Mouse (Mus musculus) T-helper 17 cell (primary cell): ENCODE data around the gene D930048N14Rik.

Experiments
- in situ Hi-C, 2 experiments: fragments of 300-600 bp; cut with MboI, MseI; formaldehyde crosslinking; loops; 1 replicate in 1 of 2; 2 replicates in 1 of 2; pipeline ENCODE4 v1.15.1; 2025; ENCODE audit warnings: high pct_unique_total_duplicates in 2 of 2

The D930048N14Rik gene

GRCm38 (mm10) chr11:51689343-51689742 lies 38.6 kb downstream of the D930048N14Rik start:
- in situ Hi-C loops, result loop anchor here (5.0 to 25.0 kb wide), 3 partner anchors 47 to 852 kb away; partner anchors contain the start of genes Nhp2 (in 1 of the 2), Zfp354c (in 1 of the 2) and Zfp879 (in 1 of the 2)

- in situ Hi-C loops, result loop anchor here in 1 of 2 experiments (25.0 kb wide), 1 partner anchor 853 kb away; the partner anchor contains the start of genes Zfp354c and Zfp879
Observed at GRCm38 (mm10) chr11:51690597-51690996, 39.8 kb downstream of the D930048N14Rik start.

GRCm38 (mm10) chr11:51694984-51695383 lies 44.2 kb downstream of the D930048N14Rik start:
- in situ Hi-C loops, result loop anchor here in 1 of 2 experiments (25.0 kb wide), 1 partner anchor 858 kb away; the partner anchor contains the start of genes Zfp354c and Zfp879

GRCm38 (mm10) chr11:51702831-51703230 lies 52.1 kb downstream of the D930048N14Rik start:
- in situ Hi-C loops, result loop anchor here in 1 of 2 experiments (25.0 kb wide), 1 partner anchor 1584 kb away; no protein-coding TSS in a partner anchor

GRCm38 (mm10) chr11:51703379-51703998 lies 52.7 kb downstream of the D930048N14Rik start:
- in situ Hi-C loops, result loop anchor here in 1 of 2 experiments (25.0 kb wide), 1 partner anchor 1584 kb away; no protein-coding TSS in a partner anchor

- in situ Hi-C loops, result loop anchor here in 1 of 2 experiments (25.0 kb wide), 1 partner anchor 1581 kb away; no protein-coding TSS in a partner anchor
Observed at GRCm38 (mm10) chr11:51706451-51706850, 55.7 kb downstream of the D930048N14Rik start.

GRCm38 (mm10) chr11:51707080-51707479 lies 56.3 kb downstream of the D930048N14Rik start:
- in situ Hi-C loops, result loop anchor here in 1 of 2 experiments (25.0 kb wide), 1 partner anchor 1580 kb away; no protein-coding TSS in a partner anchor
